Mouse (Mus musculus) midbrain, embryonic 14.5 days (tissue): ENCODE data around the gene Slc41a1. TPM values are rescaled to one million over a fixed set of nuclear protein-coding genes. Genes with fewer than 3 reads are reported as not detected.
"Not testable (repeated sequence)": the region's sequence is repeated elsewhere in the genome, so short reads cannot be mapped to it uniquely, and the experiment has no call there.

Experiments
- ATAC-seq: fragments of 200-750 bp; cut with Nextera tagmentation; 2 replicates; pipeline ENCODE4 v1.8.0; 2017; ENCODE audit warnings: moderate number of reproducible peaks, moderate library complexity; ENCODE audit not compliant: low FRiP score, low TSS enrichment
- DNase-seq: peaks from one replicate; pipeline ENCODE4 v3.0.0-alpha.2; 2015
- H3K27ac ChIP-seq: fragments of 300-500 bp; sonication (generic); replicated peaks from 2 replicates; pipeline ENCODE4 v1.5.1; 2014; ENCODE audit warnings: mild to moderate bottlenecking, low read depth, low read length, moderate library complexity
- H3K27me3 ChIP-seq: fragments of 300-500 bp; sonication (generic); 2 replicates; pipeline ENCODE4 v1.6.1; 2014; ENCODE audit warnings: low read length, control low read depth, mixed read lengths; ENCODE audit not compliant: control insufficient read depth, insufficient read depth
- H3K36me3 ChIP-seq: fragments of 300-500 bp; sonication (generic); 2 replicates; pipeline ENCODE4 v1.6.1; 2014; ENCODE audit warnings: low read length, control low read depth; ENCODE audit not compliant: control insufficient read depth, insufficient read depth
- H3K4me1 ChIP-seq: fragments of 300-500 bp; sonication (generic); 2 replicates; pipeline ENCODE4 v1.6.1; 2014; ENCODE audit warnings: mild to moderate bottlenecking, antibody characterized with exemption, low read length, control low read depth; ENCODE audit not compliant: control insufficient read depth, insufficient read depth
- H3K4me2 ChIP-seq: fragments of 300-500 bp; sonication (generic); 2 replicates; pipeline ENCODE4 v1.6.1; 2014; ENCODE audit warnings: mild to moderate bottlenecking, low read length, moderate library complexity
- H3K4me3 ChIP-seq: fragments of 300-500 bp; sonication (generic); replicated peaks from 2 replicates; pipeline ENCODE4 v1.5.1; 2014; ENCODE audit warnings: low read depth, low read length
- H3K9ac ChIP-seq: fragments of 300-500 bp; sonication (generic); replicated peaks from 2 replicates; pipeline ENCODE4 v1.6.1; 2014; ENCODE audit warnings: mild to moderate bottlenecking, low read length, moderate library complexity
- H3K9me3 ChIP-seq: fragments of 300-500 bp; sonication (generic); 2 replicates; pipeline ENCODE4 v1.6.1; 2016; ENCODE audit warnings: low read length, control low read depth, mixed read lengths; ENCODE audit not compliant: control insufficient read depth
- WGBS: fragments of 180-500 bp; shearing (Covaris S2); extraction: QIAGEN DNeasy Blood & Tissue Kit; methylation state at CpG from one replicate; pipeline ENCODE4 v1.1.7; 2014; 5-methylcytosine and 5-hydroxymethylcytosine counted together
- polyA plus RNA-seq: library from polyadenylated mRNA; unstranded; fragments of >200 nt; fragmentation: Nextera tagmentation; extraction: Ambion mirVana; gene quantifications from 2 replicates; pipeline ENCODE4 v1.2.1, GENCODE M21; 2014

Slc41a1 gene
- polyA plus RNA-seq, 1 experiment from 2014 or later = 12.9 TPM

- no peak for DNase-seq
- Histone ChIP-seq H3K27ac (no peak overlapping the region), H3K4me3 (no peak overlapping the region), H3K36me3 (no peaks in the 10 kb centered on the region), H3K9me3 (no peaks in the 10 kb centered on the region), H3K9ac (no peak overlapping the region), H3K4me2 (no peak overlapping the region), H3K4me1 (no peaks in the 10 kb centered on the region), H3K27me3 (no peaks in the 10 kb centered on the region)
- 81% methylated on average over 2 of the region's 2 CpGs for WGBS
- ATAC-seq = no peak
Observed at GRCm38 (mm10) chr1:131809651-131810050, 17.6 kb upstream of the Slc41a1 start.

GRCm38 (mm10) chr1:131811393-131811792, 15.9 kb upstream of the Slc41a1 start:
- no peak for ATAC-seq
- Histone ChIP-seq H3K27ac (no peak overlapping the region), H3K9ac (no peak overlapping the region), H3K27me3 (no peaks in the 10 kb centered on the region), H3K36me3 (no peaks in the 10 kb centered on the region), H3K9me3 (no peaks in the 10 kb centered on the region), H3K4me2 (no peak overlapping the region), H3K4me1 (no peaks in the 10 kb centered on the region), H3K4me3 (no peak overlapping the region)
- WGBS = 90% methylated on average over 1 of the region's 1 CpGs
- DNase-seq = no peak

- H3K4me1 ChIP-seq = no peaks in the 10 kb centered on the region
- H3K9ac ChIP-seq = no peak overlapping the region
- H3K27ac ChIP-seq = no peak overlapping the region
- H3K9me3 ChIP-seq = no peaks in the 10 kb centered on the region
- 90% methylated on average over 9 of the region's 9 CpGs for WGBS
- DNase-seq (no peak), ATAC-seq (no peak)
- H3K4me2 ChIP-seq = no peak overlapping the region
- H3K4me3 ChIP-seq = no peak overlapping the region
- H3K36me3 ChIP-seq = no peaks in the 10 kb centered on the region
- no peaks in the 10 kb centered on the region for H3K27me3 ChIP-seq
Observed at GRCm38 (mm10) chr1:131812006-131812405, 15.3 kb upstream of the Slc41a1 start.

- 86% methylated on average over 9 of the region's 9 CpGs for WGBS
- H3K27me3 ChIP-seq = no peaks in the 10 kb centered on the region
- H3K9me3 ChIP-seq = no peaks in the 10 kb centered on the region
- H3K36me3 ChIP-seq = no peaks in the 10 kb centered on the region
- no peaks in the 10 kb centered on the region for H3K4me1 ChIP-seq
- H3K4me3 ChIP-seq = no peak overlapping the region
- no peak for DNase-seq
- H3K9ac ChIP-seq = no peak overlapping the region
- no peak for ATAC-seq
- no peak overlapping the region for H3K27ac ChIP-seq
- H3K4me2 ChIP-seq = no peak overlapping the region
Observed at GRCm38 (mm10) chr1:131812631-131813295, 14.5 kb upstream of the Slc41a1 start.

- no peak overlapping the region for H3K4me3 ChIP-seq
- whole genome bisulfite sequencing = 92% methylated on average over 4 of the region's 4 CpGs
- ATAC-seq (no peak), DNase-seq (no peak)
- H3K27ac ChIP-seq = no peak overlapping the region
- H3K4me2 ChIP-seq = no peak overlapping the region
- H3K4me1 ChIP-seq = no peaks in the 10 kb centered on the region
- no peak overlapping the region for H3K9ac ChIP-seq
- no peaks in the 10 kb centered on the region for H3K36me3 ChIP-seq
- no peaks in the 10 kb centered on the region for H3K27me3 ChIP-seq
- no peaks in the 10 kb centered on the region for H3K9me3 ChIP-seq
Observed at GRCm38 (mm10) chr1:131813731-131814130, 13.6 kb upstream of the Slc41a1 start.

- WGBS = 85% methylated on average over 3 of the region's 3 CpGs
- Histone ChIP-seq H3K4me1 (no peaks in the 10 kb centered on the region), H3K9me3 (no peaks in the 10 kb centered on the region), H3K27me3 (no peaks in the 10 kb centered on the region), H3K4me3 (no peak overlapping the region), H3K36me3 (no peaks in the 10 kb centered on the region), H3K27ac (no peak overlapping the region), H3K9ac (no peak overlapping the region), H3K4me2 (no peak overlapping the region)
- ATAC-seq (no peak), DNase-seq (no peak)
Observed at GRCm38 (mm10) chr1:131814191-131814590, 13.1 kb upstream of the Slc41a1 start.

GRCm38 (mm10) chr1:131816886-131817285, 10.4 kb upstream of the Slc41a1 start:
- H3K27ac ChIP-seq = no peak overlapping the region
- no peak for ATAC-seq
- no peaks in the 10 kb centered on the region for H3K4me1 ChIP-seq
- H3K9ac ChIP-seq = no peak overlapping the region
- H3K27me3 ChIP-seq = no peaks in the 10 kb centered on the region
- no peak overlapping the region for H3K4me2 ChIP-seq
- no peaks in the 10 kb centered on the region for H3K36me3 ChIP-seq
- no peaks in the 10 kb centered on the region for H3K9me3 ChIP-seq
- no peak overlapping the region for H3K4me3 ChIP-seq
- 82% methylated on average over 6 of the region's 6 CpGs for WGBS
- no peak for DNase-seq

- not testable (repeated sequence) for ATAC-seq, DNase-seq, H3K27ac ChIP-seq, H3K4me3 ChIP-seq, H3K36me3 ChIP-seq, H3K27me3 ChIP-seq, H3K4me2 ChIP-seq, H3K4me1 ChIP-seq, H3K9ac ChIP-seq, H3K9me3 ChIP-seq
- 81% methylated on average over 8 of the region's 9 CpGs for WGBS
Observed at GRCm38 (mm10) chr1:131820353-131820752, 6.9 kb upstream of the Slc41a1 start.

- 87% methylated on average over 10 of the region's 10 CpGs for WGBS
- H3K4me3 ChIP-seq = no peak overlapping the region
- no peaks in the 10 kb centered on the region for H3K4me1 ChIP-seq
- no peak overlapping the region for H3K9ac ChIP-seq
- H3K36me3 ChIP-seq = no peaks in the 10 kb centered on the region
- no peak overlapping the region for H3K27ac ChIP-seq
- DNase-seq = no peak
- no peaks in the 10 kb centered on the region for H3K9me3 ChIP-seq
- ATAC-seq = no peak
- H3K27me3 ChIP-seq = no peaks in the 10 kb centered on the region
- H3K4me2 ChIP-seq = no peak overlapping the region
Observed at GRCm38 (mm10) chr1:131820887-131821328, 6.4 kb upstream of the Slc41a1 start.
